In the genomic region with DNA sequence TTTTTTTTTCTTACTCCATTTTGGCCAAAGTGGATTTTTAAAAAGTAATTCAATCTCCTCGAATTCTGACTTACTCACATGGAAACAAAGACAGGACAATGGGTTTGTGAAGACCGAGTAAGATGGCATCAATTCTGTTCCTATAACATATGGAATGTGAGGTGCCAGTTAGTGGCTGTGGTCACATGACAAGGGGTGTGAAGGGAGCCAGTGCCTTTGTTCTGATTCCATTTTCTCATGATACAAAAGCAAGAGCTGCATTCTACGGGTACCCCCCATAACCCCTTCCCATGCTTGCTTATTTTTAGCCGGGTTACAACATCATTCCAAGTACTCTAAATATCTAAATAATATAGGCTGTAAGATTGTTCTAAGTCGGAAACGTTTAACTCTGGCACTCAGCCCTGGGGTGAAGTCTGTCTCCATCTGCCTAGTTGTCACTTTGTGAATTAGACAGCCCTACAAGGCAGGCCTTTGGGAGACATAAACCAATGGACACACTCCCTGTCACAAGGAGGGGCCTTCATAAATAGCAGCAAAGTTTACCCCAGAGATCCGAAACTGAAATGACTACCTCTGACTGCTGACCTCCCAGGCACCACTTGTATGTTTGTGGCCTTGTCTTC, we compare ENCODE assay signal across 20 mouse cellular contexts.
A peak's percentile ranks its signal among the peaks of the same experiment; 100 is the strongest.
DNase-seq lines count a peak whose midpoint lies in the region; ATAC-seq and TF ChIP-seq lines count a peak whose summit lies in the region.
"Had no signal": no experiment of that assay in that cellular context is flagged by ENCODE, and none has a peak within 500 bp of the region (broad histone marks: within the 10 kb centered on the region; RNA-seq: fewer than 3 reads in every experiment).

No protein-coding gene starts in this region.

- 76% methylated on average over 7 of the region's 7 CpGs for WGBS in forebrain, embryonic 12.5 days
- WGBS in forebrain, embryonic 11.5 days = 80% methylated on average over 7 of the region's 7 CpGs
- 68% methylated on average over 7 of the region's 7 CpGs for WGBS in hindbrain, embryonic 14.5 days
- 54% methylated on average over 7 of the region's 7 CpGs for WGBS in hindbrain, embryonic 16.5 days
- 50% methylated on average over 7 of the region's 7 CpGs for WGBS in forebrain, embryonic 16.5 days

- no peak for DNase-seq in forebrain, embryonic 11.5 days (ENCODE audit: low spot score)
- DNase-seq in hindbrain, embryonic 14.5 days (ENCODE audit: low spot score) = no peak
- DNase-seq in MEL (ENCODE audit: low read depth, low spot score) = no peak
- no peak for DNase-seq in spleen, adult 18-20 months
- DNase-seq: adrenal gland, postnatal 10 days; B cell, adult 2 months; cerebellum, adult 11-12 months; cerebellum, adult 9-10 months; cerebellum, postnatal 25 days; gastrocnemius, postnatal 36 days; heart, adult 11 months; heart, postnatal 36 days had no signal

- no peak overlapping the region for H3K9ac ChIP-seq in forebrain, embryonic 12.5 days
- H3K9ac ChIP-seq in forebrain, embryonic 11.5 days (ENCODE audit: low read length) = no peak overlapping the region
- H3K9ac ChIP-seq in hindbrain, embryonic 14.5 days = no peak overlapping the region
- no peak overlapping the region for H3K9ac ChIP-seq in hindbrain, embryonic 16.5 days (ENCODE audit: low read depth, low read length)
- H3K9ac ChIP-seq in MEL (ENCODE audit: control insufficient read depth, low read depth, low read length, poor library complexity, severe bottlenecking) = no peak overlapping the region
- H3K9ac ChIP-seq in forebrain, embryonic 16.5 days (replicated peaks; ENCODE audit: low read depth, low read length) = no peak overlapping the region
- H3K9ac ChIP-seq: embryonic facial prominence, embryonic 12.5 days; heart, embryonic 13.5 days had no signal

- H3K79me2 ChIP-seq in MEL (ENCODE audit: control insufficient read depth, insufficient read depth, low read length, poor library complexity) = no peaks in the 10 kb centered on the region

- no peaks in the 10 kb centered on the region for H3K36me3 ChIP-seq in forebrain, embryonic 12.5 days (replicated peaks)
- no peaks in the 10 kb centered on the region for H3K36me3 ChIP-seq in forebrain, embryonic 11.5 days (ENCODE audit: control insufficient read depth, insufficient read depth, low read length)
- H3K36me3 ChIP-seq in hindbrain, embryonic 14.5 days (replicated peaks; ENCODE audit: control insufficient read depth, insufficient read depth) = no peaks in the 10 kb centered on the region
- no peaks in the 10 kb centered on the region for H3K36me3 ChIP-seq in hindbrain, embryonic 16.5 days (ENCODE audit: control insufficient read depth, insufficient read depth, low read length)
- no peaks in the 10 kb centered on the region for H3K36me3 ChIP-seq in MEL (ENCODE audit: control insufficient read depth in 1 of 2, insufficient read depth in 2 of 2, low read length in 2 of 2)
- no peaks in the 10 kb centered on the region for H3K36me3 ChIP-seq in forebrain, embryonic 16.5 days (ENCODE audit: control insufficient read depth, insufficient read depth)
- H3K36me3 ChIP-seq: embryonic facial prominence, embryonic 12.5 days; G1E had no signal

- H3K4me1 ChIP-seq in forebrain, embryonic 12.5 days = peaks cover 46% of the 10 kb centered on the region
- no peaks in the 10 kb centered on the region for H3K4me1 ChIP-seq in forebrain, embryonic 11.5 days (replicated peaks; ENCODE audit: control insufficient read depth, insufficient read depth, low read length)
- peaks cover 49% of the 10 kb centered on the region for H3K4me1 ChIP-seq in hindbrain, embryonic 14.5 days (replicated peaks; ENCODE audit: control insufficient read depth, insufficient read depth, low read length)
- peaks cover 26% of the 10 kb centered on the region for H3K4me1 ChIP-seq in hindbrain, embryonic 16.5 days (ENCODE audit: control insufficient read depth, insufficient read depth, low read depth, low read length)
- no peaks in the 10 kb centered on the region for H3K4me1 ChIP-seq in MEL (ENCODE audit: control insufficient read depth in 1 of 2, insufficient read depth in 2 of 2, low read length in 2 of 2)
- peaks cover 49% of the 10 kb centered on the region for H3K4me1 ChIP-seq in forebrain, embryonic 16.5 days (replicated peaks; ENCODE audit: control insufficient read depth, insufficient read depth, low read length)

- TF ChIP-seq EP300 in MEL (IDR thresholded peaks at IDR 0.05; ENCODE audit: low read depth in 1 of 2, low read length in 2 of 2) = no peak

- no peaks in the 10 kb centered on the region for H3K9me3 ChIP-seq in forebrain, embryonic 12.5 days
- no peaks in the 10 kb centered on the region for H3K9me3 ChIP-seq in forebrain, embryonic 11.5 days (ENCODE audit: control insufficient read depth, low read length)
- H3K9me3 ChIP-seq in hindbrain, embryonic 14.5 days (ENCODE audit: control insufficient read depth, low read length) = no peaks in the 10 kb centered on the region
- H3K9me3 ChIP-seq in hindbrain, embryonic 16.5 days (ENCODE audit: control insufficient read depth, low read length) = no peaks in the 10 kb centered on the region; the same call in 1 of the 2 replicates
- H3K9me3 ChIP-seq in MEL (replicated peaks; ENCODE audit: insufficient read depth, low read length) = no peaks in the 10 kb centered on the region
- no peaks in the 10 kb centered on the region for H3K9me3 ChIP-seq in forebrain, embryonic 16.5 days (ENCODE audit: control insufficient read depth, low read length)
- H3K9me3 ChIP-seq: embryonic facial prominence, embryonic 12.5 days; G1E; heart, embryonic 13.5 days had no signal

- H3K4me3 ChIP-seq in forebrain, embryonic 12.5 days (replicated peaks) = no peak overlapping the region
- no peak overlapping the region for H3K4me3 ChIP-seq in forebrain, embryonic 11.5 days (ENCODE audit: low read depth, low read length)
- no peak overlapping the region for H3K4me3 ChIP-seq in hindbrain, embryonic 14.5 days (replicated peaks; ENCODE audit: low read length)
- H3K4me3 ChIP-seq in hindbrain, embryonic 16.5 days (ENCODE audit: low read length) = no peak overlapping the region
- no peak overlapping the region for H3K4me3 ChIP-seq in MEL (ENCODE audit: control insufficient read depth in 1 of 2, insufficient read depth in 1 of 2, low read depth in 2 of 2, low read length in 2 of 2)
- no peak overlapping the region for H3K4me3 ChIP-seq in forebrain, embryonic 16.5 days (replicated peaks; ENCODE audit: low read length)
- H3K4me3 ChIP-seq: embryonic facial prominence, embryonic 12.5 days; heart, embryonic 13.5 days had no signal

- TF ChIP-seq POLR2A in MEL (IDR thresholded peaks at IDR 0.05; ENCODE audit: control insufficient read depth in 1 of 2, insufficient read depth in 1 of 2, low read depth in 1 of 2, low read length in 2 of 2, poor library complexity in 1 of 2) = no peak

- no peak for TF ChIP-seq RAD21 in MEL (IDR thresholded peaks at IDR 0.05; ENCODE audit: low read depth, low read length)

- no peaks in the 10 kb centered on the region for H3K27me3 ChIP-seq in forebrain, embryonic 12.5 days
- H3K27me3 ChIP-seq in forebrain, embryonic 11.5 days (ENCODE audit: control insufficient read depth, insufficient read depth, low read length) = no peaks in the 10 kb centered on the region
- no peaks in the 10 kb centered on the region for H3K27me3 ChIP-seq in hindbrain, embryonic 14.5 days (ENCODE audit: control insufficient read depth, insufficient read depth, low read length)
- H3K27me3 ChIP-seq in hindbrain, embryonic 16.5 days (replicated peaks; ENCODE audit: control insufficient read depth, insufficient read depth, low read length) = no peaks in the 10 kb centered on the region
- H3K27me3 ChIP-seq in MEL (ENCODE audit: control insufficient read depth in 1 of 2, insufficient read depth in 2 of 2, low read length in 2 of 2) = no peaks in the 10 kb centered on the region
- H3K27me3 ChIP-seq in forebrain, embryonic 16.5 days (replicated peaks; ENCODE audit: control insufficient read depth, insufficient read depth, low read length) = no peaks in the 10 kb centered on the region
- H3K27me3 ChIP-seq: embryonic facial prominence, embryonic 12.5 days had no signal

- no peak for TF ChIP-seq CTCF in MEL (IDR thresholded peaks at IDR 0.05 in 2 of 3, conservative IDR thresholded peaks at IDR 0.05 in 1 of 3; ENCODE audit: control insufficient read depth in 1 of 3, insufficient read depth in 1 of 3, low read depth in 2 of 3, low read length in 3 of 3, poor library complexity in 1 of 3, severe bottlenecking in 1 of 3)

- no peak for ATAC-seq in forebrain, embryonic 12.5 days (ENCODE audit: low FRiP score)
- ATAC-seq in forebrain, embryonic 11.5 days (replicated peaks; ENCODE audit: low FRiP score) = no peak
- no peak for ATAC-seq in hindbrain, embryonic 14.5 days (ENCODE audit: low FRiP score)
- no peak for ATAC-seq in hindbrain, embryonic 16.5 days
- peak; percentile 47; the same call in 1 of the 2 replicates for ATAC-seq in forebrain, embryonic 16.5 days
- ATAC-seq: CD4-positive, CD25-positive, alpha-beta regulatory T cell, adult 4 months; hindbrain, postnatal 0 days had no signal

- no peak overlapping the region for H3K4me2 ChIP-seq in forebrain, embryonic 12.5 days
- H3K4me2 ChIP-seq in forebrain, embryonic 11.5 days (ENCODE audit: low read depth, low read length, severe bottlenecking) = no peak overlapping the region
- no peak overlapping the region for H3K4me2 ChIP-seq in hindbrain, embryonic 14.5 days (replicated peaks)
- no peak overlapping the region for H3K4me2 ChIP-seq in hindbrain, embryonic 16.5 days (ENCODE audit: low read length)
- H3K4me2 ChIP-seq in forebrain, embryonic 16.5 days (ENCODE audit: low read length) = no peak overlapping the region
- H3K4me2 ChIP-seq: embryonic facial prominence, embryonic 12.5 days; heart, embryonic 13.5 days had no signal

- H3K27ac ChIP-seq in forebrain, embryonic 12.5 days = peak overlapping the region; percentile 42
- no peak overlapping the region for H3K27ac ChIP-seq in forebrain, embryonic 11.5 days (ENCODE audit: low read depth, low read length)
- H3K27ac ChIP-seq in hindbrain, embryonic 14.5 days = peak overlapping the region; percentile 43; the same call in 1 of the 2 replicates
- no peak overlapping the region for H3K27ac ChIP-seq in hindbrain, embryonic 16.5 days (ENCODE audit: low read depth, low read length)
- no peak overlapping the region for H3K27ac ChIP-seq in MEL (ENCODE audit: control insufficient read depth, low read depth, low read length)
- H3K27ac ChIP-seq in forebrain, embryonic 16.5 days (ENCODE audit: low read length) = peak overlapping the region; percentile 78
- H3K27ac ChIP-seq: embryonic facial prominence, embryonic 12.5 days; heart, embryonic 13.5 days; hindbrain, postnatal 0 days had no signal

TF ChIP-seq in MEL, 35 proteins besides CTCF, POLR2A, EP300 and RAD21:
- TF ChIP-seq USF1 (IDR thresholded peaks at IDR 0.05; ENCODE audit: low read depth, low read length) (0 out of 2 replicates have a peak, but pooled peaks have one; percentile 29), MAFK (IDR thresholded peaks at IDR 0.05; ENCODE audit: borderline replicate concordance, low read depth, low read length) (no peak)

Comparison
In these comparisons a context has a peak if more than half of its experiments do, and no peak if none do; other contexts are left out.
1. H3K27ac ChIP-seq: peak in forebrain, embryonic 12.5 days (single experiment), hindbrain, embryonic 14.5 days (single experiment) and forebrain, embryonic 16.5 days (single experiment); none in forebrain, embryonic 11.5 days (single experiment), hindbrain, embryonic 16.5 days (single experiment) and MEL (single experiment).